Mouse (Mus musculus): ENCODE results near the gene Spint1. TPM values are rescaled to one million over a fixed set of nuclear protein-coding genes. Genes with fewer than 3 reads are reported as not detected.

Spint1 gene
- total and polyA plus RNA-seq, 3 experiments: 1.1 TPM; not detected in 2

DNA sequence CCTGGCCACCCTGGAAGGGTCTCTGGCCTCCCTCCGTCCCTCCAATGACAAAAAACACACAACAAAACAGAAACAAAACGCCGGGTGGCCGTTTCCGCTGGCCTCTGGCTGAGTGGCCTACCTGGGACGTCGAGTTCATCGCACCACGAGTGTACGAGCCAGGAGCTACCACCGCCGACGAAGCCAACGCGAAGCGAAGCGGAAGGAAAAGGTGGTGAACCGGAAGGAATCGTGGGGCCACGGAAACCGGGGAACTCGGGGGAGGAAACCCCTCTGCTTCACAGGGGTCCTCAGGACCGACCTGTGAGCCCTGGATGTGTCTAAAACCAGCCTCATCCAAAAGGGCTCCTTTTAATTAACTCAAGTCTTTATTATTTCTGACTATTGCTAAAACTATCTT, 40.6 kb downstream of the Spint1 start:
- 91% methylated on average over 23 of the region's 23 CpGs for WGBS
- intact Hi-C loops (cut with DNase I): no loop called here

DNA sequence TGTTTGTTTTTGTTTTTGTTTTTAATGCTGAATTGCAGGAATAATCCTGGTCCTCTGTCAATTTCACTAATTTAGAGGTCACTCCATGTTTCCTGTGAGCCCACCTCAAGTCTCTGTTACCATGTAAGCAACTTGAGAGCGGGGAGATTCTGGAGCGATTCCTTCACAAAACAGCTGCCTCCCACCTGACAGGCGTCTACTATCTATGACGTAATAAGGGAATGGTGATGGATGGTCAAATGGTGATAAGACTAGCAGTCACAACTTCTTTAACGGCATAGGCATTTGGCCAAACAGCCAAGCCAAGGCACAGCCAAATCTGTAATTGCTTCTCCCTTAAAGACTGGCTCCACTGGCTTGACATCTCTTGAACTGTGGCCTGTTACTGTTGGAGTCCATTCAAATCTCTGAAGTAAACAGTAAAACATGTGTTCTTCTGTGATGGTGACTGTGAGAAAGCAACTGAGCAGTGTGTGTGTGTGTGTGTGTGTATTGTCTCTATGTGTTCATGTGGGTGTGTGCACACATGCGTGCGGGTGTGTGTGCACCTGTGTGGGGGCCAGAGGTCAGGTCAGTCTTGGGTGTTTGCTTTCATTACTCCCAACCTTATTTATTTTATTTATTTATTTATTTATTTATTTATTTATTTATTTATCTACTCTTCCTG, 44.9 kb downstream of the Spint1 start:
- Histone ChIP-seq H3K27ac (no peak overlapping the region), H3K4me1 (ENCODE audit: control insufficient read depth, insufficient read depth, low read length) (no peaks in the 10 kb centered on the region), H3K36me3 (ENCODE audit: control insufficient read depth, insufficient read depth, low read length) (no peaks in the 10 kb centered on the region), H3K27me3 (ENCODE audit: control insufficient read depth, insufficient read depth, low read length) (no peaks in the 10 kb centered on the region), H3K79me2 (replicated peaks; ENCODE audit: control insufficient read depth, insufficient read depth, low read length) (no peaks in the 10 kb centered on the region), H3K9ac (ENCODE audit: low read depth, low read length) (no peak overlapping the region), H3K4me3 (no peak overlapping the region)
- WGBS: 57% methylated on average over 7 of the region's 7 CpGs
- intact Hi-C loops (cut with DNase I): no loop called here
- TF ChIP-seq EP300 (IDR thresholded peaks at IDR 0.05; ENCODE audit: insufficient read depth, low read depth, low read length) (no peak), POLR2A (IDR thresholded peaks at IDR 0.05; ENCODE audit: insufficient read depth, low read depth, low read length) (no peak)
- DNase-seq: no peak

More for the DNA sequence above, 40.6 kb downstream of the Spint1 start:
- no peaks in the 10 kb centered on the region for H3K4me1 ChIP-seq (ENCODE audit: control insufficient read depth, insufficient read depth, low read length)
- no peaks in the 10 kb centered on the region for H3K27me3 ChIP-seq (ENCODE audit: control insufficient read depth, insufficient read depth, low read length)
- no peak overlapping the region for H3K9ac ChIP-seq (ENCODE audit: low read depth, low read length)
- no peak for DNase-seq
- H3K79me2 ChIP-seq (replicated peaks; ENCODE audit: control insufficient read depth, insufficient read depth, low read length): no peaks in the 10 kb centered on the region
- H3K36me3 ChIP-seq (ENCODE audit: control insufficient read depth, insufficient read depth, low read length): no peaks in the 10 kb centered on the region
- no peak overlapping the region for H3K27ac ChIP-seq
- TF ChIP-seq POLR2A (IDR thresholded peaks at IDR 0.05; ENCODE audit: insufficient read depth, low read depth, low read length) (no peak), CTCF (IDR thresholded peaks at IDR 0.05) (no peak), EP300 (IDR thresholded peaks at IDR 0.05; ENCODE audit: insufficient read depth, low read depth, low read length) (no peak)
- no peak overlapping the region for H3K4me3 ChIP-seq

DNA sequence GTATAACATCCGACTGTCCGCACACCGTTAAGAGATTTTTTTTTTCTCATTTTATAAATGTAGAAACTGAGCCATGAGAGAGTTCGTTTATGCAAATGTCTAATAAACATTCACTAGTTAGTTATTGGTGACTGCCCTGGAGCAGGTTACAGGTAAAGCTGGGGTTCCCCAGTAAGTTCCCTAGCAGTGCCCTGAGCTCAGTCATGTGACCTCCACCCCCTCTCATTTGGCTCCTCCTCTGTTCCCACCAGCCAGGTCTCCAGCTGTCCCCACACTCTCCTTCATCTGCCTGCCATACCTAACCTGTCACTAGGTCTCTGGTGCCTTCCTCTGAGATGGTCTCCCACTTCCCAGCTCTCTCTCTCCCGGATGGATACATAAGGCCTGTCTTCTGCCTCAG, 50.2 kb downstream of the Spint1 start:
- intact Hi-C loops (cut with DNase I): loop anchor here (5.0 kb wide), 1 partner anchor 240 kb away; the partner anchor contains the start of gene Knl1
- no peaks in the 10 kb centered on the region for H3K4me1 ChIP-seq (ENCODE audit: control insufficient read depth, insufficient read depth, low read length)
- H3K79me2 ChIP-seq (replicated peaks; ENCODE audit: control insufficient read depth, insufficient read depth, low read length): no peaks in the 10 kb centered on the region; the same call in 1 of the 2 replicates
- no peak overlapping the region for H3K9ac ChIP-seq (ENCODE audit: low read depth, low read length)
- no peak for TF ChIP-seq CTCF (IDR thresholded peaks at IDR 0.05)
- TF ChIP-seq EP300 (IDR thresholded peaks at IDR 0.05; ENCODE audit: insufficient read depth, low read depth, low read length): no peak
- no peak for TF ChIP-seq POLR2A (IDR thresholded peaks at IDR 0.05; ENCODE audit: insufficient read depth, low read depth, low read length)
- no peak for DNase-seq
- 92% methylated on average over 5 of the region's 5 CpGs for WGBS
- no peaks in the 10 kb centered on the region for H3K36me3 ChIP-seq (ENCODE audit: control insufficient read depth, insufficient read depth, low read length)
- no peak overlapping the region for H3K4me3 ChIP-seq
- H3K27me3 ChIP-seq (ENCODE audit: control insufficient read depth, insufficient read depth, low read length): no peaks in the 10 kb centered on the region
- no peak overlapping the region for H3K27ac ChIP-seq

DNA sequence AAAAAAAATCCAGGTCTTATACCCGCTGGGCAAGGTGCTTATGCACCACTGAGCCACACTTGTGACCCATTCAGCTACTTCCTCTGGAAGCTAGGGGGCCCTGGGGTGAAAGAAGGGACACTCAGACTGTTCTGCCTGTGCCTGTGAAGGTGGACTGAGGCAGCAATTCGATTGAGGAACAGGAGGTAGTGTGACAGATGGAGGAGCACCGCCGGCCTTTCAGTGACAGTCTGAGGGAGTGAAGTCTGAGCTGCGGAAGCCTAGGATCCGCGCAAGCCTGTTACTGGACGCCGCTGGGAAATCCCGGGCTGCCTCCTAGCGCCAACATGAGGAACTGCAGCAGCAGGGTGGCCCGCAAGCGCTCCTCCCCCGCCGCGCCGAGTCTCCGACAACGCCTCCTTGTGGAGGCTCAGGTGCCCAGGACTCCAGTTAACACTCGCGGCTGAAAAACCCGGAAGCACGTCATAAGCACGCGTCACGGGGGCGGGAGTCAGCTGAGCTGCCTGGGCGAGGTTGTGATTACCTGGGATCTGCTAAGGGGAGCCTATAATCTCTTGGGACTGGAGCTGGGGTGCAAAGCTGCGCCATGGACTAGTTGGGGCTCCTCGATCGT, 51.2 kb downstream of the Spint1 start, which contains the start of gene Vps18:
Gene Vps18 (plus strand): TSS at position 471 of the 613 bp plus-strand sequence.
- intact Hi-C loops (cut with DNase I): loop anchor here (1.0 to 5.0 kb wide), 3 partner anchors 37 to 241 kb away; partner anchors contain the start of genes Knl1 and Rad51
- H3K27me3 ChIP-seq (ENCODE audit: control insufficient read depth, insufficient read depth, low read length): no peaks in the 10 kb centered on the region
- no peaks in the 10 kb centered on the region; the same call in 1 of the 2 replicates for H3K79me2 ChIP-seq (replicated peaks; ENCODE audit: control insufficient read depth, insufficient read depth, low read length)
- WGBS: under 1% methylated on average over 31 of the region's 31 CpGs
- peak within 1 kb of the TSS; percentile 80 for H3K9ac ChIP-seq (ENCODE audit: low read depth, low read length)
- no peaks in the 10 kb centered on the region for H3K4me1 ChIP-seq (ENCODE audit: control insufficient read depth, insufficient read depth, low read length)
- peak within 1 kb of the TSS; percentile 83 for H3K27ac ChIP-seq
- no peaks in the 10 kb centered on the region for H3K36me3 ChIP-seq (ENCODE audit: control insufficient read depth, insufficient read depth, low read length)
- TF ChIP-seq EP300 (IDR thresholded peaks at IDR 0.05; ENCODE audit: insufficient read depth, low read depth, low read length): peak; percentile 92
- TF ChIP-seq CTCF (IDR thresholded peaks at IDR 0.05): peak; percentile 98
- peak; percentile 80 for TF ChIP-seq POLR2A (IDR thresholded peaks at IDR 0.05; ENCODE audit: insufficient read depth, low read depth, low read length)
- peak within 1 kb of the TSS; percentile 64 for H3K4me3 ChIP-seq
- DNase-seq: peak; percentile 97

DNA sequence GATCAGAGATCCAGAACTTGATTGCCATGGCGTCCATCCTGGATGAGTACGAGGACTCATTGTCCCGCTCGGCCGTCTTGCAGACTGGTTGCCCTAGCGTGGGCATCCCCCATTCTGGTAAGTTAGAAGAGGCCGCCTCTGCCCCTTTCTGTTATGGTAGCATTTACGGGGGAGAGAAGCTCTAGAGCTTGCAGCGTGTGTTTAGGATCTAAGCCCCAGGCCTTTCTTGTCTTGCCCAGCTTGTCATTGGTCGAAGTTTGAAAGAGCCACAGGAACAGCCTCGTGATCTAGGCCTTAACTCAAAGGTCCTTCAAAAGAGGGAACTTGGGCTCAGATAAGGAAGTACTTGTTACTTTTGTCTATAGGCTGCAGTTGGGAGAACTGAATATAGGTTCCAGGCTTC, 51.9 kb downstream of the Spint1 start:
- Histone ChIP-seq H3K27ac (peak overlapping the region; percentile 83), H3K9ac (ENCODE audit: low read depth, low read length) (peak overlapping the region; percentile 73), H3K79me2 (replicated peaks; ENCODE audit: control insufficient read depth, insufficient read depth, low read length) (no peaks in the 10 kb centered on the region; the same call in 1 of the 2 replicates), H3K4me3 (peak overlapping the region; percentile 64), H3K4me1 (ENCODE audit: control insufficient read depth, insufficient read depth, low read length) (no peaks in the 10 kb centered on the region), H3K27me3 (ENCODE audit: control insufficient read depth, insufficient read depth, low read length) (no peaks in the 10 kb centered on the region), H3K36me3 (ENCODE audit: control insufficient read depth, insufficient read depth, low read length) (no peaks in the 10 kb centered on the region)
- DNase-seq: no peak
- under 1% methylated on average over 11 of the region's 11 CpGs for WGBS
- no peak for TF ChIP-seq POLR2A (IDR thresholded peaks at IDR 0.05; ENCODE audit: insufficient read depth, low read depth, low read length)
- intact Hi-C loops (cut with DNase I): loop anchor here (2.0 to 5.0 kb wide), 2 partner anchors 176 to 242 kb away; partner anchors contain the start of genes Knl1 and Rad51

DNA sequence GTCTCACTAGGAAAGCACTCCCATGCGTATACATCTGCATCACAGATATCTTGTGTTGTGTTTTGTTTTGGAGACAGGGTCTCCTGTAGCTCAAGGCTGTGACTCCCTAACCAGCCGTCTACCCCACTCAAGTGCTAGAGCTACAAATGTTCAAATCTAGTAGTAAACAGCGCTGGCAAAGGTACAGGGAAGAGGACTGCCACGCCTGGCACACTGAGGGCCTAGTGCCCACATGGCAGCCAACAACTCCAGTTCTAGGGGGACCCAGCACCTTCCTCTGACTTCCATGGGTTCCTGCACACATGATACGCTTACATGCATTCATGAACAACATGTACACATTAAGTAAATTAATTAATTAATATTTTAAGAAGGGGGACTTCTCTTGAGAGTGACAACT, 55.1 kb downstream of the Spint1 start:
- Histone ChIP-seq H3K79me2 (replicated peaks; ENCODE audit: control insufficient read depth, insufficient read depth, low read length) (peaks cover 3% of the 10 kb centered on the region; the same call in 1 of the 2 replicates), H3K27ac (no peak overlapping the region), H3K27me3 (ENCODE audit: control insufficient read depth, insufficient read depth, low read length) (no peaks in the 10 kb centered on the region), H3K9ac (ENCODE audit: low read depth, low read length) (no peak overlapping the region), H3K4me1 (ENCODE audit: control insufficient read depth, insufficient read depth, low read length) (no peaks in the 10 kb centered on the region), H3K36me3 (ENCODE audit: control insufficient read depth, insufficient read depth, low read length) (no peaks in the 10 kb centered on the region; the same call in 1 of the 2 replicates), H3K4me3 (no peak overlapping the region)
- no peak for TF ChIP-seq POLR2A (IDR thresholded peaks at IDR 0.05; ENCODE audit: insufficient read depth, low read depth, low read length)
- TF ChIP-seq EP300 (IDR thresholded peaks at IDR 0.05; ENCODE audit: insufficient read depth, low read depth, low read length): no peak
- no peak for TF ChIP-seq CTCF (IDR thresholded peaks at IDR 0.05)
- DNase-seq: no peak
- WGBS: 93% methylated on average over 5 of the region's 5 CpGs
- intact Hi-C loops (cut with DNase I): no loop called here

All from heart, adult 2 months (tissue).